Mouse (Mus musculus) heart, embryonic 16.5 days (tissue): ENCODE measurements around the gene Naa15. TPM values are rescaled to one million over a fixed set of nuclear protein-coding genes. Genes with fewer than 3 reads are reported as not detected.
A peak's percentile ranks its signal among the peaks of the same experiment; 100 is the strongest.
"Not testable (repeated sequence)": the region's sequence is repeated elsewhere in the genome, so short reads cannot be mapped to it uniquely, and the experiment has no call there.

Experiments used
- ATAC-seq: fragments of 200-750 bp; cut with Nextera tagmentation; replicated peaks from 2 replicates; pipeline ENCODE4 v1.8.0; 2017; ENCODE audit warnings: moderate number of reproducible peaks; ENCODE audit not compliant: insufficient read depth, low FRiP score; ENCODE audit errors: extremely low read depth
- H3K27ac ChIP-seq: fragments of 300-500 bp; sonication (generic); 2 replicates; pipeline ENCODE4 v1.5.1; 2014; ENCODE audit warnings: mild to moderate bottlenecking, low read length, control low read depth, moderate library complexity
- H3K27me3 ChIP-seq: fragments of 300-500 bp; sonication (generic); 2 replicates; pipeline ENCODE4 v1.6.1; 2014; ENCODE audit warnings: low read length, mixed read lengths; ENCODE audit not compliant: control insufficient read depth, insufficient read depth
- H3K36me3 ChIP-seq: fragments of 300-500 bp; sonication (generic); 2 replicates; pipeline ENCODE4 v1.6.1; 2014; ENCODE audit not compliant: control insufficient read depth, insufficient read depth
- H3K4me1 ChIP-seq: fragments of 300-500 bp; sonication (generic); 2 replicates; pipeline ENCODE4 v1.6.1; 2014; ENCODE audit warnings: low read length, mixed read lengths; ENCODE audit not compliant: control insufficient read depth, insufficient read depth
- H3K4me2 ChIP-seq: fragments of 300-500 bp; sonication (generic); 2 replicates; pipeline ENCODE4 v1.6.1; 2014; ENCODE audit warnings: low read depth, mild to moderate bottlenecking, control low read depth, low read length
- H3K4me3 ChIP-seq: fragments of 300-500 bp; sonication (generic); 2 replicates; pipeline ENCODE4 v1.5.1; 2014; ENCODE audit warnings: mild to moderate bottlenecking, control low read depth, low read length
- H3K9ac ChIP-seq: fragments of 300-500 bp; sonication (generic); 2 replicates; pipeline ENCODE4 v1.6.1; 2014; ENCODE audit warnings: low read length, control low read depth
- H3K9me3 ChIP-seq: fragments of 300-500 bp; sonication (generic); replicated peaks from 2 replicates; pipeline ENCODE4 v1.6.1; 2016; ENCODE audit warnings: low read length; ENCODE audit not compliant: control insufficient read depth
- WGBS: fragments of 180-500 bp; shearing (Covaris S2); extraction: QIAGEN DNeasy Blood & Tissue Kit; methylation state at CpG from one replicate; pipeline ENCODE4 v1.1.7; 2014; 5-methylcytosine and 5-hydroxymethylcytosine counted together
- polyA plus RNA-seq: library from polyadenylated mRNA; unstranded; fragments of >200 nt; fragmentation: Nextera tagmentation; extraction: Ambion mirVana; gene quantifications from 2 replicates; pipeline ENCODE4 v1.2.1, GENCODE M21; 2015

Gene Naa15
- polyA plus RNA-seq, 1 experiment from 2014 or later, result 32.7 TPM

GRCm38 (mm10) chr3:51397700-51398299, 17.1 kb upstream of the Naa15 start:
- H3K27ac ChIP-seq, result no peak overlapping the region
- H3K36me3 ChIP-seq, result no peaks in the 10 kb centered on the region; the same call in 1 of the 2 replicates
- peaks cover 10% of the 10 kb centered on the region for H3K4me1 ChIP-seq
- ATAC-seq, result no peak
- H3K4me3 ChIP-seq, result no peak overlapping the region
- peaks cover 8% of the 10 kb centered on the region for H3K27me3 ChIP-seq
- H3K9ac ChIP-seq, result no peak overlapping the region
- WGBS, result 57% methylated on average over 15 of the region's 15 CpGs
- no peaks in the 10 kb centered on the region for H3K9me3 ChIP-seq
- H3K4me2 ChIP-seq, result no peak overlapping the region

- no peak for ATAC-seq
- H3K4me2 ChIP-seq, result no peak overlapping the region
- 27% methylated on average over 3 of the region's 3 CpGs for WGBS
Measured at GRCm38 (mm10) chr3:51398667-51399066, 16.3 kb upstream of the Naa15 start.

DNA sequence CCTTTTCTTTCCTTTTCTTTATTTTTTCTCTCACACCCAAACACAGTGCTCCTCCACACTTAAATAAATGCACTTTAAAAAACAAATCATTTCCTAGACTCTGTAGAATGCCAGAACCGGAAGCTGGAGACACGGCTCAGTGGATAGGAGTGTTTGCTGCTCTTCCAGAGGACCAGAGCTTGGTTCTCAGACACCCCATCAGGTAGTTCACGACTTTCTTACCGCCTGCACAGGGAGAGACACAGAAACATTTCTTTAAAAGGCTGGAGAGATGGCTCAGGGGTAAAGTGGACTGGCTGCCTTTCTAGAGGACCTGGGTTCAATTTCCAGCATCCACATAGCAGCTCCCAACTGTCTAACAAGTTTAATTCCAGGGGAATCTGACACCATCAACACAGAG, 15.4 kb upstream of the Naa15 start:
- 56% methylated on average over 4 of the region's 4 CpGs for WGBS
- Histone ChIP-seq H3K4me2 (no peak overlapping the region), H3K36me3 (peaks cover 7% of the 10 kb centered on the region), H3K9me3 (no peaks in the 10 kb centered on the region), H3K4me1 (peaks cover 10% of the 10 kb centered on the region), H3K27ac (no peak overlapping the region), H3K4me3 (no peak overlapping the region), H3K9ac (no peak overlapping the region), H3K27me3 (peaks cover 8% of the 10 kb centered on the region)
- ATAC-seq, result no peak

More at GRCm38 (mm10) chr3:51398667-51399066, 16.3 kb upstream of the Naa15 start:
- peaks cover 4% of the 10 kb centered on the region for H3K36me3 ChIP-seq
- no peak overlapping the region for H3K27ac ChIP-seq
- peaks cover 10% of the 10 kb centered on the region for H3K4me1 ChIP-seq
- no peaks in the 10 kb centered on the region for H3K9me3 ChIP-seq
- H3K9ac ChIP-seq, result no peak overlapping the region
- peaks cover 8% of the 10 kb centered on the region for H3K27me3 ChIP-seq
- no peak overlapping the region for H3K4me3 ChIP-seq

GRCm38 (mm10) chr3:51400682-51401081, 14.3 kb upstream of the Naa15 start:
- WGBS, result 68% methylated on average over 10 of the region's 10 CpGs
- Histone ChIP-seq H3K9me3 (no peaks in the 10 kb centered on the region), H3K36me3 (peaks cover 10% of the 10 kb centered on the region), H3K4me1 (peaks cover 10% of the 10 kb centered on the region), H3K27ac (no peak overlapping the region), H3K4me2 (peak overlapping the region; percentile 23; the same call in 1 of the 2 replicates), H3K4me3 (peak overlapping the region; percentile 6; the same call in 1 of the 2 replicates), H3K9ac (no peak overlapping the region), H3K27me3 (peaks cover 5% of the 10 kb centered on the region)
- no peak for ATAC-seq

DNA sequence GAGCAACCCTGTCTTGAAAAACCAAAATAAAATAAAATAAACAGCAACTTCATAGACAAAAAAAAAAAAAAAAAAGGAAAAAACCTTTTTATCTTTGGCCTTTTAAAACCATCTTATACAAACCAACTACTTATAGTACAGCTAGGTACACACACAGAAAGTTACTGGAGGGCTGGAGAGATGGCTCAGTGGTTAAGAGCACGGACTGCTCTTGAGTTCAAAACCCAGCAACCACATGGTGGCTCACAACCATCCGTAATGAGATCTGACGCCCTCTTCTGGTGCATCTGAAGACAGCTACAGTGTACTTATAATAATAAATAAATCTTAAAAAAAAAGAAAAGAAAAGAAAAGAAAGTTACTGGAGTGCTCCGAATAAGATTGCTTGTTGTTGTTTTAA, 12.9 kb upstream of the Naa15 start:
- not testable (repeated sequence) for H3K4me2 ChIP-seq, ATAC-seq

GRCm38 (mm10) chr3:51402628-51403027, 12.3 kb upstream of the Naa15 start:
- Histone ChIP-seq H3K4me1 (peaks cover 12% of the 10 kb centered on the region), H3K36me3 (peaks cover 18% of the 10 kb centered on the region), H3K4me3 (no peak overlapping the region), H3K4me2 (no peak overlapping the region), H3K9ac (no peak overlapping the region), H3K27ac (no peak overlapping the region), H3K9me3 (no peaks in the 10 kb centered on the region), H3K27me3 (no peaks in the 10 kb centered on the region)
- 88% methylated on average over 12 of the region's 12 CpGs for WGBS
- no peak for ATAC-seq

More for the DNA sequence above, 12.9 kb upstream of the Naa15 start:
- H3K27me3 ChIP-seq, H3K4me1 ChIP-seq, H3K9me3 ChIP-seq, H3K4me3 ChIP-seq, H3K27ac ChIP-seq, H3K9ac ChIP-seq: not testable (repeated sequence)
- H3K36me3 ChIP-seq, result peaks cover 18% of the 10 kb centered on the region
- 69% methylated on average over 4 of the region's 4 CpGs for WGBS

DNA sequence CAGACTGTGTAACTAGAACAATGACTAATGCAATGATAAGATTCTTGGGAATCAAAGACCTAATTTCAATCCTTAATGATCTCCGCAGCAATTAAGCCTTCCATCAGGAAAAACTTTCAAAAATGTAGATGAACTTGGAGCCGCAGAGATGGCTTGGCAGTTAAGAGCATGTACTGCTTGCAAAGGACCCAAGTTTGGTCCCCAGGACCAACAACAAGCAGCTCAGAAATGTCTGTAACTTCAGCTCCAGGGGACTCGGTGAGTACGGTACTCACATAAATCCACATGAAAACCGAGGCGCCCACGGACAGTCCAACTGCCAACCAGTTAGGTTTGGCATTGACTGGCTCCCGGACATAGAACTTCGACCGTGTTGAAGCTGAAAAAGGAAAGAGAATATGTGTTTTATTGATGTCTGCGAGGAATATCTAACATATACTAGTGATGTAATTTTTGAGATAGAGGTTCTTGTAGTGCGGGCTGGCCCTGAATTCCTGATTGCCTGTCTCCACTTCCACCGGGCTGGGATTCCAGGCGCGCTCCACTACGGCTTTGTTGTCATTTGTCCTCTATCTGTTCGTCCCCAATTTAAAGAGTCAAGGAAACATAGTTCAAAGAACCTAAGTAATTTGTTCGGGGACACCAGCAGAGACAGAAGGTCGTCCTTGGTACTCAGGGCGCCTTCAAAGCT, 6.9 kb upstream of the Naa15 start:
- peak; percentile 20; the same call in 1 of the 2 replicates for ATAC-seq
- Histone ChIP-seq H3K4me3 (peak overlapping the region; percentile 95), H3K4me1 (peaks cover 9% of the 10 kb centered on the region), H3K9ac (peak overlapping the region; percentile 99), H3K36me3 (peaks cover 18% of the 10 kb centered on the region), H3K9me3 (no peaks in the 10 kb centered on the region), H3K4me2 (peak overlapping the region; percentile 73), H3K27ac (peak overlapping the region; percentile 99), H3K27me3 (no peaks in the 10 kb centered on the region)
- 14% methylated on average over 20 of the region's 20 CpGs for WGBS

DNA sequence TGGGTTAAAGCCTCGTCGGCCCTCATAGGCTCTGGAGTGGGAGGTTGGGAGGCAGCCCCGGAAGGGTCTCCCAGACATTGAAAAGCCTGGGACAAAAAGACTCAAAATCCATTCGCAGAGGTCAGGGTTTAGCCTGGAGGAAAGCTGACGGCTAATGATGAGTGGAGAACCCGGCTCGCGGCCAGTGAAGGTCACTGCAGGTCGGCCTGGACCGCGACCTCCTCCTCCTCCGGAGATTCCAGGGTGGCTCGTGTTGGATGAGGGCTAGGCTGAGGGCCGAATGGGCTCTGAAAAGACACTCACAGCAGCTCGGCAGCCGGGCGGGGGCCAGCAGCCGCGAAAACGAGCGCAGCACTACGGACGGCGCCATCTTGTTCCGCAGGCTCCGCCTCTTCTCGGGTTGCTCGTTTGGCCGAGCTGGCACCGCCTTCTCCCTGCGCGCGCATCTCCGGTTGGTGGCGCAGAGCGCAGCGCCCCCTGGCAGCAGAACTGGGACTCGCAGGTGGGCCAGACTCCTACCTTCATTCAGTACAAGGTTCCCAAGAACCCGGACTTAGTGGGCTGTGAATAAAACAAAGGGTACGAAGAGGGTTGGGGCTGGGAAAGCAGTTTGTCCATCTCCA, 6.3 kb upstream of the Naa15 start, which contains the start of gene Ndufc1:
Gene Ndufc1, minus strand, starts transcription at position 428 of the 623 bp plus-strand sequence.
- peaks cover 14% of the 10 kb centered on the region for H3K36me3 ChIP-seq
- no peaks in the 10 kb centered on the region for H3K27me3 ChIP-seq
- peak within 1 kb of the TSS; percentile 99 for H3K9ac ChIP-seq
- peaks cover 11% of the 10 kb centered on the region for H3K4me1 ChIP-seq
- H3K4me3 ChIP-seq, result peak within 1 kb of the TSS; percentile 95
- peak within 1 kb of the TSS; percentile 73 for H3K4me2 ChIP-seq
- no peaks in the 10 kb centered on the region for H3K9me3 ChIP-seq
- WGBS, result under 1% methylated on average over 40 of the region's 40 CpGs
- H3K27ac ChIP-seq, result peak within 1 kb of the TSS; percentile 99
- peak; percentile 90 for ATAC-seq

- no peaks in the 10 kb centered on the region for H3K27me3 ChIP-seq
- H3K27ac ChIP-seq, result no peak overlapping the region
- no peak overlapping the region for H3K4me3 ChIP-seq
- peaks cover 15% of the 10 kb centered on the region for H3K4me1 ChIP-seq
- H3K9ac ChIP-seq, result no peak overlapping the region
- ATAC-seq, result no peak
- 87% methylated on average over 7 of the region's 7 CpGs for WGBS
- no peak overlapping the region for H3K4me2 ChIP-seq
- no peaks in the 10 kb centered on the region for H3K9me3 ChIP-seq
- H3K36me3 ChIP-seq, result no peaks in the 10 kb centered on the region
Measured at GRCm38 (mm10) chr3:51412457-51412856, 2.5 kb upstream of the Naa15 start.
